Mouse (Mus musculus) midbrain, embryonic 15.5 days (tissue): Measurements from ENCODE around the gene Rasl2-9. TPM values are rescaled to one million over a fixed set of nuclear protein-coding genes. Genes with fewer than 3 reads are reported as not detected.
"Not testable (repeated sequence)": the region's sequence is repeated elsewhere in the genome, so short reads cannot be mapped to it uniquely, and the experiment has no call there.

Source experiments
- ATAC-seq: fragments of 200-750 bp; cut with Nextera tagmentation; replicated peaks from 2 replicates; pipeline ENCODE4 v1.8.0; 2017; ENCODE audit warnings: moderate TSS enrichment
- H3K27ac ChIP-seq: fragments of 300-500 bp; sonication (generic); 2 replicates; pipeline ENCODE4 v1.5.1; 2015; ENCODE audit warnings: mild to moderate bottlenecking, inconsistent platforms
- H3K27me3 ChIP-seq: fragments of 300-500 bp; sonication (generic); replicated peaks from 2 replicates; pipeline ENCODE4 v1.6.1; 2015; ENCODE audit warnings: inconsistent platforms
- H3K36me3 ChIP-seq: fragments of 300-500 bp; sonication (generic); replicated peaks from 2 replicates; pipeline ENCODE4 v1.6.1; 2015; ENCODE audit warnings: inconsistent platforms
- H3K4me1 ChIP-seq: fragments of 300-500 bp; sonication (generic); 2 replicates; pipeline ENCODE4 v1.6.1; 2015; ENCODE audit warnings: inconsistent platforms
- H3K4me2 ChIP-seq: fragments of 300-500 bp; sonication (generic); 2 replicates; pipeline ENCODE4 v1.6.1; 2015; ENCODE audit warnings: inconsistent platforms, mild to moderate bottlenecking, moderate library complexity
- H3K4me3 ChIP-seq: fragments of 300-500 bp; sonication (generic); 2 replicates; pipeline ENCODE4 v1.5.1; 2015; ENCODE audit warnings: mild to moderate bottlenecking, inconsistent platforms
- H3K9ac ChIP-seq: fragments of 300-500 bp; sonication (generic); 2 replicates; pipeline ENCODE4 v1.6.1; 2015; ENCODE audit warnings: mild to moderate bottlenecking, inconsistent platforms
- H3K9me3 ChIP-seq: fragments of 300-500 bp; sonication (generic); 2 replicates; pipeline ENCODE4 v1.6.1; 2016; ENCODE audit warnings: inconsistent platforms
- WGBS: fragments of 180-500 bp; shearing (Covaris S2); methylation state at CpG from one replicate; pipeline ENCODE4 v1.1.7; 2015; ENCODE audit warnings: mixed read lengths; 5-methylcytosine and 5-hydroxymethylcytosine counted together
- polyA plus RNA-seq: library from polyadenylated mRNA; unstranded; fragments of >200 nt; fragmentation: Nextera tagmentation; extraction: Ambion mirVana; gene quantifications from 2 replicates; pipeline ENCODE4 v1.2.1, GENCODE M21; 2015

The Rasl2-9 gene
- 0.28 and 0.63 TPM in 2 replicates for polyA plus RNA-seq

GRCm38 (mm10) chr7:5125549-5126406, at the start of gene Rasl2-9:
Rasl2-9 (minus strand) TSS chr7:5125950.
- ATAC-seq: peak; percentile 79
- 20% methylated on average over 41 of the region's 42 CpGs for WGBS
- no peaks in the 10 kb centered on the region for H3K9me3 ChIP-seq

GRCm38 (mm10) chr7:5149570-5149969, 23.8 kb upstream of the Rasl2-9 start, which contains the start of gene Vmn1r55:
Vmn1r55 (minus strand) TSS chr7:5149670.
- H3K4me3 ChIP-seq, H3K9ac ChIP-seq, H3K27ac ChIP-seq, H3K36me3 ChIP-seq, H3K4me2 ChIP-seq, H3K4me1 ChIP-seq, H3K9me3 ChIP-seq, ATAC-seq, H3K27me3 ChIP-seq: not testable (repeated sequence)

More at GRCm38 (mm10) chr7:5125549-5126406, at the start of gene Rasl2-9:
- H3K4me2 ChIP-seq: peak within 1 kb of the TSS; percentile 68
- H3K4me1 ChIP-seq: no peaks in the 10 kb centered on the region
- peak within 1 kb of the TSS; percentile 42 for H3K4me3 ChIP-seq
- no peaks in the 10 kb centered on the region for H3K36me3 ChIP-seq
- no peaks in the 10 kb centered on the region for H3K27me3 ChIP-seq
- no peak within 1 kb of the TSS for H3K27ac ChIP-seq
- peak within 1 kb of the TSS; percentile 50 for H3K9ac ChIP-seq

- no peaks in the 10 kb centered on the region for H3K4me1 ChIP-seq
- no peak overlapping the region for H3K27ac ChIP-seq
- no peak overlapping the region for H3K4me3 ChIP-seq
- H3K9ac ChIP-seq: no peak overlapping the region
- H3K4me2 ChIP-seq: no peak overlapping the region
- no peaks in the 10 kb centered on the region for H3K9me3 ChIP-seq
- WGBS: 91% methylated on average over 8 of the region's 8 CpGs
- H3K27me3 ChIP-seq: no peaks in the 10 kb centered on the region
- no peaks in the 10 kb centered on the region for H3K36me3 ChIP-seq
- no peak for ATAC-seq
These were observed 672 bp downstream of the Rasl2-9 start for GRCm38 (mm10) chr7:5125078-5125477.

DNA sequence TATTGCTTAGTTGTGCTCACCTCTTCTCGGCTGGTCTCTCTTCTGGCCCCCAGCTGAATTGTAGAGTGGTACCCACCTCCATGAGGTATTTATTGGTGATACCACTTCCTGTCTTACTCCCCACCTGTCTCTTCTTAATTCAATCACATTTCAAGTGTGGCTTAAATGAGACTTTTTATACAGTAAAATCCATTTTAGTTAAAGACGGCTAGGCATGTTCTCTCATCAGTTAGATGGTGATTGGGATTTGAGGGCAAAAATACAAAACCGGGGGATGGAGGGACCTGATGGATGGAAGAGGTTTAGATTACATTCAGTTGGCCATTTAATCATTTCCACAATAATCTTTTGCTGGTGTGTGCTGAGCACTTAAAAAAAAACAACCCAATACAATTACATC, 8.9 kb downstream of the Rasl2-9 start, which contains the start of gene Rfpl4:
TSS of gene Rfpl4 (minus strand) at position 101 of the 400 bp plus-strand sequence.
- Histone ChIP-seq H3K27ac (no peak within 1 kb of the TSS), H3K4me2 (no peak within 1 kb of the TSS), H3K27me3 (no peaks in the 10 kb centered on the region), H3K36me3 (no peaks in the 10 kb centered on the region), H3K9me3 (no peaks in the 10 kb centered on the region), H3K9ac (no peak within 1 kb of the TSS), H3K4me3 (no peak within 1 kb of the TSS), H3K4me1 (no peaks in the 10 kb centered on the region)
- no peak for ATAC-seq
- WGBS: 91% methylated on average over 3 of the region's 3 CpGs

- Histone ChIP-seq H3K4me1 (no peaks in the 10 kb centered on the region), H3K4me3 (no peak overlapping the region), H3K27me3 (no peaks in the 10 kb centered on the region), H3K36me3 (no peaks in the 10 kb centered on the region), H3K27ac (no peak overlapping the region), H3K9ac (no peak overlapping the region), H3K9me3 (no peaks in the 10 kb centered on the region), H3K4me2 (no peak overlapping the region)
- 51% methylated on average over 3 of the region's 3 CpGs for WGBS
- no peak for ATAC-seq
These were observed 13.0 kb downstream of the Rasl2-9 start for GRCm38 (mm10) chr7:5112701-5113100.

GRCm38 (mm10) chr7:5109301-5109700, 16.4 kb downstream of the Rasl2-9 start:
- H3K9ac ChIP-seq: no peak overlapping the region
- WGBS: 79% methylated on average over 8 of the region's 8 CpGs
- no peaks in the 10 kb centered on the region for H3K36me3 ChIP-seq
- H3K4me1 ChIP-seq: no peaks in the 10 kb centered on the region
- H3K4me2 ChIP-seq: no peak overlapping the region
- no peak overlapping the region for H3K27ac ChIP-seq
- H3K4me3 ChIP-seq: no peak overlapping the region
- ATAC-seq: no peak
- no peaks in the 10 kb centered on the region for H3K27me3 ChIP-seq
- H3K9me3 ChIP-seq: no peaks in the 10 kb centered on the region

DNA sequence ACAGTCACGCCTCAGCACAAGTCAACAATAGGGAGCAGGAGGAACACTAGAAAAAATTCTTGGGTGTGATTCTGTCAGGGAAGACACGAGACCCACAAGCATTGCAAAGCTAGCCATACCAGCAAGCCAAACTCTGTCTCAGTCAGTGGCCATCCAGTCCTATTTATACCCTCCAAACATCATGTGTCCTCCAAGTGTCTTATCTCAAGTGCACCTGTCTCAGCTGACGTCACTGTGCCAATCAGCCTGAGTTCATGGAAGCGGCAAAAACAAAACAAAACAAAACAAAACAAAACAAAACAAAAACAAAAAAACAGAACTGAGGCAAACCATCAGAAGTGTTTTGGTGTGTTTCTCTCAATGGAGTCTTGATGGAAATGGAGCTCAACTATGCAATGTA, 17.5 kb downstream of the Rasl2-9 start:
- no peak overlapping the region for H3K4me3 ChIP-seq
- 88% methylated on average over 4 of the region's 4 CpGs for WGBS
- H3K27ac ChIP-seq: no peak overlapping the region
- H3K36me3 ChIP-seq: no peaks in the 10 kb centered on the region
- no peaks in the 10 kb centered on the region for H3K27me3 ChIP-seq
- no peaks in the 10 kb centered on the region for H3K4me1 ChIP-seq
- ATAC-seq: no peak
- no peak overlapping the region for H3K9ac ChIP-seq
- H3K9me3 ChIP-seq: no peaks in the 10 kb centered on the region
- H3K4me2 ChIP-seq: no peak overlapping the region

GRCm38 (mm10) chr7:5102564-5102963, 23.2 kb downstream of the Rasl2-9 start:
- Histone ChIP-seq H3K36me3 (peaks cover 8% of the 10 kb centered on the region), H3K9me3 (no peaks in the 10 kb centered on the region), H3K27ac (no peak overlapping the region), H3K4me3 (no peak overlapping the region), H3K4me2 (no peak overlapping the region), H3K4me1 (no peaks in the 10 kb centered on the region), H3K9ac (no peak overlapping the region), H3K27me3 (no peaks in the 10 kb centered on the region)
- no peak for ATAC-seq
- 89% methylated on average over 2 of the region's 2 CpGs for WGBS

DNA sequence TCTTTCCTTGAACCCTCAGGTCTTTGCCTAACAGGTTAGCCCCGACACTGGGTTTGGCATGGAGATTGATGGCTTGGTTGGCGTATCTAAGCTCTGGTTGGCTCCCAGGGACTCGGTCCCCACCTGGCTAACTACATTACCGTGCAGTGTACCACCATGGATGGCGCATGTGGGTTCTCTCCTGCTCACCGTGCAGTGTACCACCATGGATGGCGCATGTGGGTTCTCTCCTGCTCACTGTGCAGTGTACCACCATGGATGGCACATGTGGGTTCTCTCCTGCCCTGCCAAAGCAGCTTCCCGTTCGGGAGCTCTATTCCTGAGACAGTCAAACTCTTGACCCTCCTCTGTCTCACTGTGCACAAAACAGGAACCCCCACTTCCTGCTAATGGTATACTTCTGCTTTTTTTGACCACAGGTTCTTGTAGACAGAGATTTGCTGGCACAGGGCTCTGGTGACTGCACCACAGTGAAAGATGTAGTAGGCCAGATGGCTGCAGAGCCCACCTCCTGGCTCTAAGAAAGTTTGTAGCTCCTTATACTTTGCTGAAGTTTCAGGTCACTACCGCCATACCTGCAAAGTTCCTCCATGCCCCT, 24.6 kb downstream of the Rasl2-9 start:
- H3K27ac ChIP-seq: no peak overlapping the region
- H3K36me3 ChIP-seq: peaks cover 20% of the 10 kb centered on the region
- WGBS: 93% methylated on average over 10 of the region's 10 CpGs
- ATAC-seq: no peak
- no peaks in the 10 kb centered on the region for H3K4me1 ChIP-seq
- no peak overlapping the region for H3K4me2 ChIP-seq
- no peak overlapping the region for H3K9ac ChIP-seq
- no peak overlapping the region for H3K4me3 ChIP-seq
- no peaks in the 10 kb centered on the region for H3K9me3 ChIP-seq
- H3K27me3 ChIP-seq: no peaks in the 10 kb centered on the region

DNA sequence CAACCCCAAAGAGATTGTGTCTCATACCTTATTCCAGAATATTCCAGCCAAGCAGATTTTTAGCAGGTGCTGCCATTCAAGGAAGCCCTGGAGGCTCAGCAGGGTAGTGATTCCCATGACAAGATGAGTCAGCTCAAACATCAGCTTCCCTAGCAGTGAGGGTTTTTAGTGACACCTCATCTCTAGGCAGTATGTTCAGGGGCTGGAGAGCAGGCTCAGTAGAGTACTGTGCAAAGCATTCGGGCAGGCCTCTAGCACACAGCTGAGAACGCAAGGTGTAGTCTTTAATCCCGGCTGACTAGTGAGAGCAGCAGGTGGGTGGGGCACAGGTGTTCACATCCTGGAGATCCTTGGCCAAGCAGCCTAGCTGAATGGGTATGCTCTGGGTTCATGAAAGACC, 26.0 kb downstream of the Rasl2-9 start:
- no peak overlapping the region for H3K4me2 ChIP-seq
- H3K27ac ChIP-seq: no peak overlapping the region
- no peaks in the 10 kb centered on the region for H3K27me3 ChIP-seq
- H3K9ac ChIP-seq: no peak overlapping the region
- H3K4me1 ChIP-seq: no peaks in the 10 kb centered on the region
- H3K9me3 ChIP-seq: no peaks in the 10 kb centered on the region
- WGBS: 89% methylated on average over 3 of the region's 3 CpGs
- ATAC-seq: no peak
- H3K4me3 ChIP-seq: no peak overlapping the region
- peaks cover 33% of the 10 kb centered on the region for H3K36me3 ChIP-seq

DNA sequence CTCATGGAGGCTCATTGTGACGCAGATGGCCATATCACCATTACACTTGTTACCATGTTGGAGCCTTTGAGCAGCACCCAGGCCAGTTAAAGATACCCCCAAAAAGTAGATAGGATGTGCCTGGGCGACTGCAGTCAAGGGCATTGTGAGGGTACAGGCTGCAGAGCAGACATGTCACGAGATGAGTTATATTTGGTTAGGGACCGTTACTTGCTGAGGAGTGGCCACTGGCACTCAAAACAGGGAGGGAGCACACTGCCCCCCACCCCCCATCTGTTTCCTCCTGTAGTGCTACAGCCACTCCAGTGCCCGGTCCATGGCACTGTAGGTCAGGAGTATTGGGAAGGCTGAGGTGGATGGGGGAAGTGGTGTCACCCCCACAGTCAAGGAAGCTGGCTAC, 27.0 kb downstream of the Rasl2-9 start:
- no peak for ATAC-seq
- H3K4me2 ChIP-seq: no peak overlapping the region
- H3K4me1 ChIP-seq: no peaks in the 10 kb centered on the region
- H3K4me3 ChIP-seq: no peak overlapping the region
- H3K9me3 ChIP-seq: no peaks in the 10 kb centered on the region
- H3K27me3 ChIP-seq: no peaks in the 10 kb centered on the region
- H3K36me3 ChIP-seq: peaks cover 42% of the 10 kb centered on the region
- 93% methylated on average over 5 of the region's 5 CpGs for WGBS
- no peak overlapping the region for H3K9ac ChIP-seq
- H3K27ac ChIP-seq: no peak overlapping the region

- Histone ChIP-seq H3K4me3 (no peak overlapping the region), H3K4me1 (no peaks in the 10 kb centered on the region), H3K9me3 (no peaks in the 10 kb centered on the region), H3K9ac (no peak overlapping the region), H3K27me3 (no peaks in the 10 kb centered on the region), H3K27ac (no peak overlapping the region), H3K36me3 (peaks cover 47% of the 10 kb centered on the region), H3K4me2 (no peak overlapping the region)
- no peak for ATAC-seq
- WGBS: 87% methylated on average over 21 of the region's 21 CpGs
These were observed 32.8 kb downstream of the Rasl2-9 start for GRCm38 (mm10) chr7:5092831-5093510.
